Mouse (Mus musculus) MEL (cell line): ENCODE data around the gene Gm17374. TPM values are rescaled to one million over a fixed set of nuclear protein-coding genes. Genes with fewer than 3 reads are reported as not detected.
A peak's percentile ranks its signal among the peaks of the same experiment; 100 is the strongest.

Experiments
- DNase-seq: peaks from one replicate; pipeline ENCODE4 v3.0.0; 2011; ENCODE audit warnings: low read depth, low spot score
- H3K27ac ChIP-seq: 2 replicates; pipeline ENCODE4 v1.5.1; 2012; ENCODE audit warnings: low read depth, mild to moderate bottlenecking, control low read depth, low read length, moderate library complexity; ENCODE audit not compliant: control insufficient read depth
- H3K27me3 ChIP-seq, 2 experiments: fragments of 150-350 bp in 1 of 2; sonication (generic) in 1 of 2; 2 replicates each; pipeline ENCODE4 v1.6.1; 2012; ENCODE audit warnings: low read length in 2 of 2, mild to moderate bottlenecking in 2 of 2, improper control_type of control experiment in 1 of 2, moderate library complexity in 1 of 2; ENCODE audit not compliant: insufficient read depth in 2 of 2, control insufficient read depth in 1 of 2
- H3K36me3 ChIP-seq, 2 experiments: 2 replicates each; pipeline ENCODE4 v1.6.1; 2012 to 2014; ENCODE audit warnings: low read length in 2 of 2, improper control_type of control experiment in 1 of 2, inconsistent platforms in 1 of 2, mild to moderate bottlenecking in 1 of 2; ENCODE audit not compliant: insufficient read depth in 2 of 2, control insufficient read depth in 1 of 2
- H3K4me1 ChIP-seq, 2 experiments: fragments of 150-350 bp in 1 of 2; sonication (generic) in 1 of 2; 2 replicates each; pipeline ENCODE4 v1.6.1; 2012; ENCODE audit warnings: low read length in 2 of 2, improper control_type of control experiment in 1 of 2, mild to moderate bottlenecking in 1 of 2; ENCODE audit not compliant: insufficient read depth in 2 of 2, control insufficient read depth in 1 of 2
- H3K4me3 ChIP-seq, 2 experiments: fragments of 150-350 bp in 1 of 2; sonication (generic) in 1 of 2; 2 replicates each; pipeline ENCODE4 v1.5.1; 2012; ENCODE audit warnings: low read depth in 2 of 2, low read length in 2 of 2, mild to moderate bottlenecking in 2 of 2, moderate library complexity in 2 of 2, control low read depth in 1 of 2, improper control_type of control experiment in 1 of 2; ENCODE audit not compliant: control insufficient read depth in 1 of 2, insufficient read depth in 1 of 2
- H3K79me2 ChIP-seq: 2 replicates; pipeline ENCODE4 v1.6.1; 2012; ENCODE audit warnings: mild to moderate bottlenecking, low read length, moderate library complexity; ENCODE audit not compliant: control insufficient read depth, poor library complexity, insufficient read depth
- H3K9ac ChIP-seq: 2 replicates; pipeline ENCODE4 v1.6.1; 2012; ENCODE audit warnings: low read depth, mild to moderate bottlenecking, control low read depth, low read length, moderate library complexity; ENCODE audit not compliant: control insufficient read depth, poor library complexity, severe bottlenecking
- H3K9me3 ChIP-seq: fragments of 150-350 bp; sonication (generic); replicated peaks from 2 replicates; pipeline ENCODE4 v1.6.1; 2012; ENCODE audit warnings: mild to moderate bottlenecking, low read length, improper control_type of control experiment, moderate library complexity; ENCODE audit not compliant: insufficient read depth
- CTCF ChIP-seq, 3 experiments: IDR thresholded peaks in 2 of 3; conservative IDR thresholded peaks in 1 of 3; 2 replicates each; pipeline ENCODE4 v1.5.1; 2011 to 2012; ENCODE audit warnings: low read length in 3 of 3, low read depth in 2 of 3, mild to moderate bottlenecking in 2 of 3, improper control_type of control experiment in 1 of 3, inconsistent platforms in 1 of 3, mixed read lengths in 1 of 3, moderate library complexity in 1 of 3; ENCODE audit not compliant: control insufficient read depth in 1 of 3, insufficient read depth in 1 of 3, poor library complexity in 1 of 3, severe bottlenecking in 1 of 3
- MAFK ChIP-seq: IDR thresholded peaks from 2 replicates; pipeline ENCODE4 v1.6.1; 2011; ENCODE audit warnings: low read depth, mild to moderate bottlenecking, low read length, improper control_type of control experiment, borderline replicate concordance
- MEF2A ChIP-seq: IDR thresholded peaks from 2 replicates; pipeline ENCODE4 v1.6.1; 2014; ENCODE audit warnings: low read depth, mild to moderate bottlenecking, inconsistent platforms, low read length, improper control_type of control experiment; ENCODE audit not compliant: poor library complexity, insufficient replicate concordance, severe bottlenecking; ENCODE audit errors: extremely low read depth
- TCF12 ChIP-seq: IDR thresholded peaks from 2 replicates; pipeline ENCODE4 v1.6.1; 2014; ENCODE audit warnings: low read depth, mild to moderate bottlenecking, inconsistent platforms, low read length, improper control_type of control experiment, moderate library complexity
- ZKSCAN1 ChIP-seq: IDR thresholded peaks from 2 replicates; pipeline ENCODE4 v1.6.1; 2012; ENCODE audit warnings: low read depth, mild to moderate bottlenecking, inconsistent platforms, low read length, improper control_type of control experiment, moderate library complexity
- polyA plus RNA-seq, 2 experiments: library from polyadenylated mRNA; stranded (reverse) in 1 of 2; unstranded in 1 of 2; fragments of >175 nt in 1 of 2; fragments of >200 nt in 1 of 2; gene quantifications; 2 replicates each; pipeline versions ENCODE4 v1.2.1 to v1.2.4; 2012; ENCODE audit warnings: low replicate concordance in 2 of 2, low read depth in 1 of 2; ENCODE audit not compliant: insufficient read length in 2 of 2, insufficient read depth in 1 of 2, missing spikeins in 1 of 2
- total RNA-seq: library from RNA; depleted of rRNA; stranded (reverse); fragments of 300-350 nt; gene quantifications from 2 replicates; pipeline ENCODE4 v1.2.3, GENCODE M21; 2012; rRNA removed

Gene Gm17374
- total and polyA plus RNA-seq, 3 experiments, result not detected

DNA sequence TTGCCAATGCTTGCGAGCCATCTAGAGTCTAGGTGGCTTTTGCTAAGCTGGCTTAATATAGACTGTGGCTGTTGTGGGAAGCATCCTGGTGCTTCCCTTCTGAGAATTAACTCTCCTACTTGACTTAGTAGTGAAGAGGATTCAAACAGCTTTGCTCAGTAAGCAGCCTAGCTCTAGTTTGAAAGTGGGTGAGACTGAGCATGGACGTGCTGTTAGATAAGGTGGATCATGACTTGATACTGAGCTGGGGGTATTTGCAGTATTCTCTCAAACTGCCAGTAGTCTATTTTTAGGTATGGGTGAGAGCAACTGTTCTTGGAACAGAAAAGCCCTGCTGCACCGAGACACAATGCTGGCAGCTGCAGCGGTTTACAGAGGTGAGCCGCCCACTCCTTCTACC is 50.7 kb downstream of the Gm17374 start:
- Histone ChIP-seq H3K36me3 (no peaks in the 10 kb centered on the region), H3K27ac (no peak overlapping the region), H3K27me3 (no peaks in the 10 kb centered on the region), H3K79me2 (no peaks in the 10 kb centered on the region), H3K9me3 (no peaks in the 10 kb centered on the region), H3K9ac (no peak overlapping the region), H3K4me3 (no peak overlapping the region), H3K4me1 (no peaks in the 10 kb centered on the region)
- no peak for TF ChIP-seq CTCF (IDR thresholded peaks at IDR 0.05 in 2 of 3, conservative IDR thresholded peaks at IDR 0.05 in 1 of 3; ENCODE audit: control insufficient read depth in 1 of 3, insufficient read depth in 1 of 3, low read depth in 2 of 3, low read length in 3 of 3, poor library complexity in 1 of 3, severe bottlenecking in 1 of 3)
- no peak for TF ChIP-seq TCF12
- peak; percentile 71; the same call in 1 of the 2 replicates for TF ChIP-seq MEF2A
- TF ChIP-seq MAFK, result no peak
- no peak for TF ChIP-seq ZKSCAN1
- peak; percentile 24 for DNase-seq

Other genes with a start within 250 kb of the Gm17374 start
- 31.1 and 31.5 TPM in 2 replicates for gene Tasp1, start 85.2 kb upstream of the Gm17374 start, total RNA-seq
- gene Tasp1, start 85.2 kb upstream of the Gm17374 start, polyA plus RNA-seq, result 10 to 100 TPM in 1 of 2 experiments, not detected in 1; 17.0 TPM
- 25.8 and 27.7 TPM in 2 replicates for gene Esf1, start 18.5 kb downstream of the Gm17374 start, total RNA-seq
- gene Esf1, start 18.5 kb downstream of the Gm17374 start, polyA plus RNA-seq, result 10 to 100 TPM in 1 of 2 experiments, not detected in 1; 31.0 TPM
- gene Ndufaf5, start 18.6 kb downstream of the Gm17374 start, total RNA-seq, result 17.1 and 19.6 TPM in 2 replicates
- gene Ndufaf5, start 18.6 kb downstream of the Gm17374 start, polyA plus RNA-seq, result 10 to 100 TPM in 1 of 2 experiments, not detected in 1; 21.1 TPM
- not detected in 2 replicates for gene Sel1l2, start 237.7 kb downstream of the Gm17374 start, total RNA-seq
- gene Sel1l2, start 237.7 kb downstream of the Gm17374 start, polyA plus RNA-seq, result not detected
- gene Macrod2, start 243.3 kb downstream of the Gm17374 start, total RNA-seq, result not detected in 2 replicates
- not detected for gene Macrod2, start 243.3 kb downstream of the Gm17374 start, polyA plus RNA-seq